Mouse (Mus musculus): ENCODE measurements around the gene Cul7.

Cul7 gene

DNA sequence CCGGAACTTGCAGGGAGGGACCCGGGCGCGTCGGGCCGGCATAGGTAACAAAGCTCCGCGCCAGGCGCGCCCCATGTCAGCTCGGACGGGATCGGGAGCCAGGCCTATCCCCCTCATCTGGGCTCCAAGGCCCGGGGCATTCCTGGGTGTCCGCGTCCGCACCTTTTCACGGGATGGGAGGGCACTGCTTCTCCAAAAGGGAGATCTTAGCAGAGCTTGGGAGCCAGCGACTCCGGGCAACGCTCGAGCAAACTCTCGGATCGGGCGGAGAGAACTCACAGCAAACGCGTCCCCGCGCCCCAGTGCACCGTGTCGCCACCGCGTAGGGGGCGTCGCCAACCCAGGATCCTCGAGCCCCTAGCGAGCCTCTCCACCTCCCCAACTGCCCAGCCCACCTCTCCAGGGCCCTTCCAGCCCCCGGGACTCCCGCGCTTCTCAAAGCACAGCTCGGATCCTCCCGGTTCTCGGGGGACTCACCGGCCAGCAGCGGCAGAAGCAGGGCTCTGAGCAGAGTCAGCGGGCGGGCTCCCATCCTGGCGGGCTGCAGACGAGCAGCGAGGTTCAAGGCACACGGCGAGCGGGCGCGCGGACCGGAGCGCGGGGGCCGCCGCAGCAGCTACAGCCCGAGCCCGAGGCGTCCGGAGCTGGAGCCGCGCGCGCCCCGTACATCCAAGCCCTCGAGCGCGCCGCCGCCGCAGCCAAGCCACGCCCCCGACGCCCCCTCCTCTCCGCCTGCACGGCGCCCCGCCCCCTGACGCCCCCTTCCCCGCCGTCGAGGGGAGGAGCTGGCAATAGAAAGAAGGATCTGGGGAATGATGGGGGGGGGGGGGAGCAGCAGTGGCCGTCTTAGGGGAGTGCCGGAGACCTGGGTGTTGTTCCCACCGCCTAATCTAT is 21.1 kb upstream of the Cul7 start, which contains the start of gene Ptk7:
TSS of gene Ptk7 (minus strand) at position 714 of the 894 bp plus-strand sequence.
- no peak for DNase-seq (ENCODE audit: low spot score)

DNA sequence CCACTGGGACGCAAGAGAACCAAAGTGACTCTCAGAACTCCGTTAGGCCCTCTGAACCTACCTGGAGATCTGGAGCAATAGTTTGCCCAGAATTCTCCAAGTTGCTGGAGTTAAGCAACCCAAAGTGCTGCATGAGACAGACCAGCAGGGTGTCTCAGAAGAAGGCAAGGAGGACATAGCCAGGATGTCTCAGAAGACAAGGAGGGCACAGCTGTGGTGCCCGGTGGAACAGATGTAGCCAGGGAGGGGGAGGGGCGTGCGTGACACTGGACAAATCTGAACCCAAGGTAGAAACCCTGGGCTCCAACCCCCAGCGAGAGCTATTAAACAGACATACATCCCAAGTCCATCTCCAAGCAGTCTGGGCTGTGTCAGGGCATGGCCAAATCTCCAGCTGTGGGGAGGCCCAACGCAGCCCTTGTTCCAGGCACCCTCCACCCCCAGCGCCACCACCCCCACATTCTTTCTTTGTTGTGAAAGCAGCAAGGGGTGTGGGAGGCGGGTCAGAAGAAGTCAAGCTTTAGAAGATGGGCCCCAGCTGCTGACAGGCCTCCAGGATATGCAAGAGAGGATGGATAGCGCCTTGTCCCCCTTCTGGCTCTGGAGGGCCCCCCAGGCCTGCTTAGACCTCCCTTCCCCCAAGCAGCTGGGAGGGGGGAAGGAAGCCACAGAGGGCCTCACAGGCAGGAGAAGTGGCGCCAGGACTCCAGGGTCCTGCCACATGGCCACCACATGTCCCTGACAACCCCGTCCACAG is 20.3 kb upstream of the Cul7 start:
- no peak for DNase-seq (ENCODE audit: low spot score)

DNA sequence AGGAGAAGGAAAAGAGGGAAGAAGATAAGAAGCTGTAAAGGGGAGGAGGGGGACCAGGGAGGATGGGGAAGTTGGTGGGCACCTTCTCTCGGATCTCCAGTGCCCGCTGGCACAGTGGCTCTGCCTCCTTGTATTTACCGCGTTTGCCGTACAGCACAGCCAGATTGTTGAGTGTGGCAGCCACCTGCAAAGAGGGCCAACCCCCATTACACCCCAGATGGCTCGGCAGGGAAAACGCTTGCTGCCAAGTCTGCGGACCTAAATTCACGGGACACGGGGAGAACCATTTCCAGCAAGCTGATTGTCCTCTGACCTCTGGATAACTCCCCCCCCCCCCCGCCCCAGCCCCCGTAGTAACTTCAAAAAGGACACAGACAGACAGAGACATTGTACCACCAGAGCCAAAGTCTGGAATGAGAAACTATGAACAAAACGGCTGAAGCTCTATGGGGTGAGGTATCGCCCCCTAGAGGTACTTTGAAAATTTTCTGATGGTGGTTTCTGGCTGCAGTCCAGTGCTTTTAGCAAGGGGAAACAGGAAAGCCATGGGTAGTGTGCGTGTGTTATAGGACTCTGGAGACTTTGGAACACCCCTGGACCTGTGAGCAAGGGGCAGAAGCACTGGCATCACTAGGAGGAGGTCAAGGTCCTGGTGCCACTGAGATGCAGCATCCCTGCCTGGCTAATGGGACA is 13.2 kb upstream of the Cul7 start:
- no peak for DNase-seq (ENCODE audit: low spot score)

DNA sequence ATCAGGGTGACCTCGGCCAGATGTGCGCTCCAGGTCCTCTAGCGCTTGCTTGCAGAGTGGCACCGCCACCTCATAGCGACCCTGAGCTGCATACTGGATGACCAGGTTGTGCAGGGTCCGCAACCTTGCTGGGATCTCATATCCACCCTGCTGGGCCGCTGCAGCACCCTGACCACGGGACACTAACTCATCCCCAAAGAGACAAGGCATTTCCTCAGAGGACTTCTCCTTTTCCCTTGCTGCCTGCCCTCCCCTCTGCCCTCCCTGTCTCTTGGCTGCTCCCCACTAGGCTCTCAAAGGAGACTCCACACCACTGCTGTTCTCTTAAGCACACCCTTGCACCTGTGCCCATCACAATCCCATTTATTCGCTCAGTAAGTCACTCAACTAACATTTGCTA is 10.2 kb upstream of the Cul7 start:
- DNase-seq (ENCODE audit: low spot score), result no peak

DNA sequence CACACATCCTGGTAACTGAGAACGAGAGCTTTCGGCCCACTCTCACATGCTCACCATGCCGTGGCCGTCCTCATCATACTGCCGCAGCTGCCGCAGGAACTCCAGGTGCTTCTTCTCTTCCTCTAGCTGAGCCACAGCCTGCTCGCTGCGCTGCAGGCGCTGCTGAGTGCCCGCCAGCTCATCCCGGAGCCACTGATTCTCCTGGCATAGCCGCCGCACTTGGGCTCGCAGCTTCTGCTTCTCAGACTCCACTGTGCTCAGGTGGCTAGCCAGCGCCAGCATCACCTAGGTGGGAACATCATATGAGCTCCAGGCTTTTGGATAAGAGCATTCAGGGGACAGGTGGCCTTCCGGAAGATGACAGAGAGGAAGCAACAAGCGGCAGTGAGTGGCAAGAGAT is 8.1 kb upstream of the Cul7 start:
- no peak for DNase-seq (ENCODE audit: low spot score)

DNA sequence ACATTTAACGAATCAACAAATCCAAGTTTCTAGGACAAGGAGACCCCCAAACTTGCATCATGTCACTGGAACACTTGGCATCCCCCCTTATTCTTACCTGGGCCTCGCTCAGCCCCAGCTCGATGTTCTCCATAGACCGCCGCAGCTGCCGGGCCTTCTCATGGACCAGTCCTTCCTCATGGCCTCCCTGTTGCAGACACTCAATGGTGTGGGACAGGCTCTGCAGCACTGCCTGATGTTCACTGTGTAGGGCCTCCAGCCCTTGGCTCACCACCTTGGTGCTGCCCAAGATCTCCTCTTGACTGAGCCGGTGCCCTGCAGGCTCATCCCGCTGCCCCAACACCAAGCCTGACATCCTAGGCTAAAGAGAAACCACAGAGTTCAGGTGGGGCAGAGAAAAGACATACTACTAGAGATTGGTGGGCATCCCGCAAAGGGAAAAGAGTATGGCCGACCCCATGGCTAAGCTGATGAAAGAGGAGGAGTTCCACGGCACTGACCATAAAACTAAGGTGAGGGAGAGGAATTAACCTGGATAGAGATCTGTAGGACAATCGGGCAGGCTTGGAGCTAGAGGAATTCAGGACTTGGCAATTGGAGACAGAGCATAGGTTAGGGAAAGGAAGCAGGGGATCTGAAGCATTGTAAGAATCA is 5.9 kb upstream of the Cul7 start:
- no peak for DNase-seq (ENCODE audit: low spot score)

DNA sequence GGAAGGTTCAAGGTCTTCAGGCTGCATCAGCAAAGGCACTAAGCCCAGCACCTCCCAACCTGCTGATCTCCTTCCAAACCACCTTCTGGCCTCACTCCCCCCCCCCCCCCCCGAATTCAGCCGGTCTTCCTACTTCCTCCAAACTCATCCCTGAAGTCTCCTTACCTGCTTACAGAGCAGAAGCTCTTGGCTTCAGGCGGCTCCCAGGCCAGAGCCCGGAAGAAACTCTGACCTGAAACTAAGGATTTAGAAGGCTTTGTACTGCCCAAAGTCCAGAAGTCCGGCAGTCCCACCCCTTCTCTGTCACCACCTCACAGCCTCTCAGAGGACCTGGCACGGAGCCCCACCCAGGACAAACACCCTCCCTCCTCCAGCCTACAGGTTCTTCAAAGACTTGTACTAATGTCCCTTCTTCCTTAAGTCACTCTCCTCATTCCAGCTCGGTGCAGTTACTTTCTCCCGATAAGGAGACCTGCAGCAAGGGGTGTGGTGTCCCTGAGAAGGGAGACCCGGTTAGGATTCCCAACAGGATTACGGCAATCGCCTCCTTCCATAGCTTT is 5.1 kb upstream of the Cul7 start:
- DNase-seq (ENCODE audit: low spot score), result no peak

DNA sequence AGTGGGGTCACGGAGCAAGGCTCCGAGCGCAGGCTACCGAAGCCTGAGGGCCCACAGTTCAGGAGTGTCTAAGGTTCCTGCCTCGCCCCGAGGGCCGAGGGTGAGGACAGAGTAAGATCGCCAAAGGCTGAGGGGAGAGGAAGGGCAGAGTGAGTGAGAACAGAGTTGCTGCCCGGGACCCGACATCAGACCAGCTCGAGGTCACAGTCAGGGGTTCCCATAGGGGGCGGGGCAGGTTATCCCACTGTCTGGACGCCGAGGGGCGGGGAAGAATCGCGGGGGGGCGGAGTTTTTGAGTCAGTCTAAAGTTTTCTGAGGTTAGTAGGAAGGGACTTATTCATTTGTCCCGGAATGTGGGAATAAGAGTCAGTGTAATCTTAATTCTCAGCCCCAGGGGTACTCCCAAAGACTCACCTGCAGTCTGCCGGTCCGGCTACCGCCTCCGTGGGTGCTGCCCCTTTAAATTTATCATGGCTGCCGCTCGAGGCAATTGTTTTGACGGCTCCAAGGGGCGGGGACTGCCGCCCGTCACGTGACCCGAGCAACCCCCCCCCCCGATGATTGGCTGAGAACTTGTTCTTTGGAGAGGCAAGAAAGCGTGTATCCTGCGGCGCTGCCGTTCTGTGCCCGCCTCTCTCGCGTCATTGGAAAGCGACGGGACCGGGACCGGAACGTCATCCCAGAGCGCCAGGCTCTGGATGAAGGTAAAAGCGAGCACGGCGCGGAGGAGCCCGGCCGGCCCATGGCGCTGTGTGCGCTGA is 4.4 kb upstream of the Cul7 start, which contains the start of the genes Klc4 and Mrpl2:
TSS of gene Klc4 (minus strand) at position 462 of the 761 bp plus-strand sequence.
TSS of gene Mrpl2 (plus strand) at position 669 of the 761 bp plus-strand sequence.
- DNase-seq (ENCODE audit: low spot score), result peak; percentile 97

DNA sequence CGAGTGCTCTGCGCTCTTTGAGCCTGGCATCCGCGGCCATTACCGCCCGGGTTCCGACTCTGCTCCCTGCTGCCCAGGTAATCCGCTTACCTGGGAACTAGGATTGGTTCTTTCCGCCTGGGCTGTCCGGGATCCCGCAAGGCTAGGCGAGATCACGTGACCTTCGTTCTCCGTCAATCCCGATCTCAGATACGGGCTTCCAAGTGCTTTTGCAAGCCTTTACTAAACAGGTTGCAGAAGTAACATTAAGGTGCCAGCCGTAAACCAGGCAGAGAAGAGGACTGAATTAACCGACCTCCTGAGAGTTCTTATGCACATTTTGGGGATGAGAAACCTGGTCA is 3.8 kb upstream of the Cul7 start:
- no peak for DNase-seq (ENCODE audit: low spot score)

DNA sequence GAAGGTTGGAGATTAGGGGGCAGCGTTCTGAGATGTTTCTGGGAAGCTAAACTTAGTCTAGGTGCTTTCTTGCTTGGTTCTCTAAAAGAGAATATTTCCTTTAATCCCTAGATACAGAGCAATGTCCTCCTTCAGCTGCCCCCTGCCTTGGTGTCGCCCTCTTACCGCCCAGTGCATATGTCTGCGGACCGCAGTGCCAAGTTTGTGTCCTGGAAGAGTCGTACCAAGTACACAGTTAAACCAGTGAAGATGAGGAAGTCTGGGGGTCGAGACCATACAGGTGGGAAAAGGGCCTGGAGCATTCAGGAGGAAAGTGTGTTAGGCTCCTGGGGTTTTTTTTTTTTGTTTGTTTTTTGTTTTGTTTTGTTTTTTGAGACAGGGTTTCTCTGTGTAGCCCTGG is 2.9 kb upstream of the Cul7 start:
- DNase-seq (ENCODE audit: low spot score), result no peak

DNA sequence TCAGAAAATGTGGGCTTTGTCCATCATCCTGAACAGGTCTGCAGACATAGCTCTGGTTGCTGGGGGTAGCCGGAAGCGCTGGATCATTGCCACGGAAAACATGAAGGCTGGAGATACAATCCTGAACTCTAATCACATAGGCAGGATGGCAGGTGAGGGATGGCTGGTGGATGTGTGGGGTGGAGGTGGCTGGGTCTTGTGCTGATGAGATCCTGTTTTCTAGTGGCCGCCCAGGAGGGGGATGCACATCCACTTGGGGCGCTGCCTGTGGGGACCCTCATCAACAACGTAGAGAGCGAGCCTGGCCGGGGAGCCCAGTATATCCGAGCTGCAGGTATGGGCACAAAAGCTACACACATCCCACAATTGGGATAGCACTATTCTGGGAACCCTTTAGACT is 1.7 kb upstream of the Cul7 start:
- DNase-seq (ENCODE audit: low spot score), result no peak

DNA sequence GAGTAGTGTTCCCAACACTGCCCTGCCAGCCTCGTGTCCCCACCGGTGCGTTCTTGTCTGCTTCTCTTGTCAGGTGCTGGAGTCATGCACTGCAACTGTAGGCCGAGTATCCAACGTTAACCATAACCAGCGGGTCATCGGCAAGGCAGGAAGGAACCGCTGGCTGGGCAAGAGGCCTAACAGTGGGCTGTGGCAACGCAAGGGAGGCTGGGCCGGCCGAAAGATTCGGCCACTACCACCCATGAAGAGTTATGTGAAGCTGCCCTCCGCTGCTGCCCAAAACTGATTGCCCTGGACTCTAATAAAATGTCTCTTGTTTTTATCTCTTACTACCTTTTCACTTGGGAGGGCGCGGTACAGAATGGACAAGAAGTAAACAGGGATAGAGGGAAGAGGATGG is 326 bp upstream of the Cul7 start:
- DNase-seq (ENCODE audit: low spot score), result no peak

DNA sequence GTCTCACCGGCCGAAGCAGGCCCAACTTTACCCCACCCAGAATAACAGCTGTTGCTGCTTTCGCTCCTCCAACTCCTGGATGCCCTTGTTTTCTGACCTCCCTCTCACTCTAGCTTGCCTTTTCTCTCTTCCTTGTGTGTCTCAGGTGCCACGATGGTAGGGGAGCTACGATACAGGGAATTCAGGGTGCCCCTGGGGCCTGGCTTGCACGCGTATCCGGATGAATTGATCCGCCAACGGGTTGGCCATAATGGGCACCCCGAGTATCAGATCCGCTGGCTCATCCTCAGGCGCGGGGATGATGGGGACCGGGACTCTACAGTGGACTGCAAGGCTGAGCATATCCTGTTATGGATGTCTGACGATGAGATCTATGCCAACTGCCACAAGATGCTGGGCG is 1.2 kb downstream of the Cul7 start:
- no peak for DNase-seq (ENCODE audit: low spot score)

DNA sequence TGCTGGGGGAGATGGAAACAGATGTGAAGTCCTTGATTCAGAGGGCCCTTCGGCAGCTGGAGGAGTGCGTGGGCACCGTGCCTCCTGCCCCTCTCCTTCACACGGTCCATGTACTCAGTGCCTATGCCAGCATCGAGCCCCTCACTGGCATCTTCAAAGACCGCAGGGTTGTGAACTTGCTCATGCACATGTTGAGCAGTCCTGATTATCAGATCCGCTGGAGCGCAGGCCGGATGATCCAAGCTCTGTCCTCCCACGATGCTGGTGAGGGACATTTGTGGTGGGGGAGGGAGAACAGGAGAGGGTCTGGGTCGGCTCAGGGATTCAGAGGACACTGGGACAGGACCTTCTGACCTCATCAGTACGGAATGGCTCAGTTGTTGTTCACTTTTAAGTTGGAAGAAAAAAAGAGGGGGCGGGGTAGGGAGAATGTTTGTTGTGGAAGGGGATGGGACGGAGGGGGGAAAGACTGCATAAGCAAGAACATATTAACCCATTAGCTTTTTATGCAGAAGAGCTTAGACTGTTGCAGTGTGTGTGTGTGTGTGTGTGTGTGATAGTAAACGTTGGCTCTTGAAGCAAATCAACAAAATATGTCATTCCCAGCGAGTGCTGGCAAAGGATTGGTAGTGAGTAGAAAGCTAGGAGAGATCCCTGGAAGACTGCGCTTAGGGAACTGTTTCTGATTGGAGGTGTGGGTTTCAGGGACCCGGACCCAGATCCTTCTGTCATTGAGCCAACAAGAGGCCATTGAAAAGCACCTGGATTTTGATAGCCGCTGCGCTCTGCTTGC is 1.8 kb downstream of the Cul7 start:
- no peak for DNase-seq (ENCODE audit: low spot score)

DNA sequence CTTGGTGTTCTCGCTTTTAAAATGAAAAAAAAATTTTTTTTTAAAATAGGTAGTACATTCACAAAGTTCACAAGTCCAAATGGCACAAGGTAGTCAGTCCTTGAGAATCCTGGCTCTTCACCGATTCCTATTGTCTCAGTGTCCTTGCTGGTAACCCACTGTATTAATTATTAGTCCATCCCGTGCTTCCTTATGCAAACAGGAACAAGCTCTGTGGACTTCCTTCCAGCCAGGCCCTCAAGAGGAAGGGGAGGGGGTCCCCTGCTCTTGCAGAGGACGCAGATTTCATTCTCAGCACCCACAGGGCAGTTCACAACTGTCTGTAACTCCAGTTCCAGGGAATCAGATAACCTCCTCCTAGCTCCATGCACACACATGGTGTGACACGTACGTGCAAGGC is 5.9 kb downstream of the Cul7 start:
- no peak for DNase-seq (ENCODE audit: low spot score)

DNA sequence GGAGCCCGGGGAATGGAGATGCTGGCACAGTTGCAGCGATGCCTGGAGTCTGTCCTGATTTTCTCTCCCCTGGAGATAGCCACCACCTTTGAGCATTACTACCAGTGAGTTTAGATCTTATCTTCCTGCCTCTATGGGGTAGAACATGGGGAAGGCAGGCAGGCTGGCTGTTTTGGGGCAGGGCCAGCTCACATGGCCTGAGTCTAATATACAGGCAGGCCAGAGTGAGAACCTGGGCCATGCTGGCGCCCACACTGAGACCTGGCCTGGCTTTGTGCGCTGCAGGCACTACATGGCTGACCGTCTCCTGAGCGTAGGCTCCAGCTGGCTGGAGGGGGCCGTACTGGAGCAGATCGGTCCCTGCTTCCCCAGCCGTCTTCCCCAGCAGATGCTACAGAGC is 11.2 kb downstream of the Cul7 start:
- no peak for DNase-seq (ENCODE audit: low spot score)

DNA sequence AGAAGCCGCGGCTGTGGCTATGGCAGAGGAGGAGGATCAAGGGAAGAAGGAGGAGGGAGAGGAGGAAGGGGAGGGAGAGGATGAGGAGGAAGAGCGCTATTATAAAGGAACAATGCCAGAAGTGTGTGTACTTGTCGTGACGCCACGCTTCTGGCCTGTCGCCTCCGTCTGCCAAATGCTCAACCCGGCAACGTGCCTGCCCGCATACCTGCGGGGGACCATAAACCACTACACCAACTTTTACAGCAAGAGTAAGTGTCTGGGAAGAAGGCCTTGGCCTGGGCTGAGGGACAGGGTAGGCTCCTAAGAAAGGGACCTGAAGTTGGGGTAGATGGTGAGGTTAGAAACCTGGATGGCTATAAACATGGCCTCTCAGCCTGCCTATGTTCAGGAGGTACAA is 11.8 kb downstream of the Cul7 start:
- DNase-seq (ENCODE audit: low spot score), result no peak

DNA sequence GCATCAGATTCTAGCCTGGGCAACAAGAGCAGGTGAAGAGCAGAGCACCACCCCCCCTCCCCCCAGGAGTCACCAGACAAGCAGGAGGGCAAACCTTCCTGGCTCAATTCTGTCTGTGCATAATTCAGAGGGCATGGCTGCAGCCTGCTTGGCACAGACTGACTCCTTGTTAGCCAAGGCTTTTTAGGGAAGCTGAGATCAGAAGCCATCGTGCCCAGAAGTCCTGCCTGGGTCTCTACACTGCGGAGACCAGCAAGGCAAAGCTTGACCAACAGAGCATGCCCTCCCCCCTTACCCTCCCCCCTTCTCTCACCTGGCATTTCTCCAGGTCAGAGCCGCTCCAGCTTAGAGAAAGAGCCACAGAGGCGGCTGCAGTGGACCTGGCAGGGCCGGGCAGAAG is 12.6 kb downstream of the Cul7 start:
- no peak for DNase-seq (ENCODE audit: low spot score)

DNA sequence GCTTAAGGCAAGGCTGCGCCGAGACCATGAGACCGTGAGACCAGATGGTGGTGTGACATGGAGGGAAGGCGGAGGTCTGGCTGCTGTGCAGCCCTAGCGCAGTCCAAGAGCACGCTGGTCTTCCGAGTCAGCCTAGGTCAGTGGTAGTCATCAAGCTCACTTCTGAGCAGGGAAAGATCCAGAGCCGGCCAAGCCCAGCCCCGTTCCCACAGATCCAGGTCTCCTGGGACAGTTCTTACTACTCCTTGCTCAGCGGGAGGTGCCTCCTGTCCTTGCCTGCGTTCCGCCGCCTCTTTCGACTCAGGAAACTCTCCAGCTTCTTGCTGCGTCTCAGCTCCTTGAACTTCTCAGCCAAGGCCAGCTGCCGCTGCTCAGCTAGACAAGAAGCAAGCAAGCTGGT is 17.6 kb downstream of the Cul7 start:
- DNase-seq (ENCODE audit: low spot score), result no peak

DNA sequence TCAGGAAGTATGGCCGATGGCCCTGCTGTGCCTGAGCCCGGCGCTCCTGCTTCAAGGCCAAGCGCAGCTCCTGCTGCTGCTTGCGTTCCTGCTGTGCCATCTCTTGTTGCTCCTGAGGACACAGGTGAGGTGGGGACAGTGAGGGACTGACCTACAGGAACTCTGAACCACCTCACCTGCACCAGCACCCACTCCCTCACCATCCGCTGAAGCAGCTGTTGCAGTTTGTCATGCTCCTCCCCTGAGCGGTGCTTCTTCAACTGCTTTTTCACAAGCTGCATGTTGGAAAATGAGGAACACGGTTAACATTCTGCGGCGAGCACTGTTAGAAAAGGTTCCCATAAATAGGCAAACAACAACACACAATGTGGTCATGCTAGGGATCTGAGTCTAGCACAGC is 19.8 kb downstream of the Cul7 start:
- DNase-seq (ENCODE audit: low spot score), result no peak
